Mouse (Mus musculus) liver, embryonic 16.5 days (tissue): ENCODE data around the gene Ppfia2. TPM values are rescaled to one million over a fixed set of nuclear protein-coding genes. Genes with fewer than 3 reads are reported as not detected.

Experiments
- ATAC-seq: fragments of 200-750 bp; cut with Nextera tagmentation; 2 replicates; pipeline ENCODE4 v1.8.0; 2017; ENCODE audit warnings: low read depth, mild to moderate bottlenecking, moderate number of reproducible peaks, moderate library complexity
- H3K27ac ChIP-seq: fragments of 300-500 bp; sonication (generic); 2 replicates; pipeline ENCODE4 v1.5.1; 2014; ENCODE audit warnings: mild to moderate bottlenecking, low read length
- H3K27me3 ChIP-seq: fragments of 300-500 bp; sonication (generic); 2 replicates; pipeline ENCODE4 v1.6.1; 2014; ENCODE audit warnings: low read depth, low read length, mixed read lengths; ENCODE audit not compliant: control insufficient read depth, insufficient read depth
- H3K36me3 ChIP-seq: fragments of 300-500 bp; sonication (generic); 2 replicates; pipeline ENCODE4 v1.6.1; 2014; ENCODE audit warnings: mild to moderate bottlenecking; ENCODE audit not compliant: control insufficient read depth, insufficient read depth
- H3K4me1 ChIP-seq: fragments of 300-500 bp; sonication (generic); 2 replicates; pipeline ENCODE4 v1.6.1; 2014; ENCODE audit warnings: low read depth, low read length, mixed read lengths; ENCODE audit not compliant: control insufficient read depth
- H3K4me2 ChIP-seq: fragments of 300-500 bp; sonication (generic); 2 replicates; pipeline ENCODE4 v1.6.1; 2014; ENCODE audit warnings: low read depth, low read length, mixed read lengths
- H3K4me3 ChIP-seq: fragments of 300-500 bp; sonication (generic); 2 replicates; pipeline ENCODE4 v1.5.1; 2014; ENCODE audit warnings: low read depth, mild to moderate bottlenecking, low read length
- H3K9ac ChIP-seq: fragments of 300-500 bp; sonication (generic); 2 replicates; pipeline ENCODE4 v1.6.1; 2014; ENCODE audit warnings: low read depth, low read length
- H3K9me3 ChIP-seq: fragments of 300-500 bp; sonication (generic); replicated peaks from 2 replicates; pipeline ENCODE4 v1.6.1; 2016; ENCODE audit warnings: low read length; ENCODE audit not compliant: control insufficient read depth
- WGBS: fragments of 180-500 bp; shearing (Covaris S2); extraction: QIAGEN DNeasy Blood & Tissue Kit; methylation state at CpG from one replicate; pipeline ENCODE4 v1.1.7; 2014; ENCODE audit not compliant: insufficient replicate concordance; 5-methylcytosine and 5-hydroxymethylcytosine counted together
- polyA plus RNA-seq: library from polyadenylated mRNA; unstranded; fragments of >200 nt; fragmentation: Nextera tagmentation; extraction: Ambion mirVana; gene quantifications from 2 replicates; pipeline ENCODE4 v1.2.1, GENCODE M21; 2015

Ppfia2 gene
- polyA plus RNA-seq: 0.01 and 0.04 TPM in 2 replicates

GRCm38 (mm10) chr10:106469855-106470532, at the start of gene Ppfia2:
Gene Ppfia2 (plus strand): TSS chr10:106470339.
- Histone ChIP-seq H3K4me3 (peak within 1 kb of the TSS; percentile 18; the same call in 1 of the 2 replicates), H3K4me1 (no peaks in the 10 kb centered on the region), H3K4me2 (peak within 1 kb of the TSS; percentile 46), H3K9ac (no peak within 1 kb of the TSS), H3K27ac (no peak within 1 kb of the TSS), H3K36me3 (no peaks in the 10 kb centered on the region), H3K27me3 (peaks cover 21% of the 10 kb centered on the region), H3K9me3 (no peaks in the 10 kb centered on the region)
- under 1% methylated on average over 30 of the region's 30 CpGs for WGBS
- ATAC-seq: no peak

GRCm38 (mm10) chr10:106468956-106469721, 1.0 kb upstream of the Ppfia2 start:
- no peak overlapping the region for H3K4me3 ChIP-seq
- WGBS: 7% methylated on average over 18 of the region's 19 CpGs

DNA sequence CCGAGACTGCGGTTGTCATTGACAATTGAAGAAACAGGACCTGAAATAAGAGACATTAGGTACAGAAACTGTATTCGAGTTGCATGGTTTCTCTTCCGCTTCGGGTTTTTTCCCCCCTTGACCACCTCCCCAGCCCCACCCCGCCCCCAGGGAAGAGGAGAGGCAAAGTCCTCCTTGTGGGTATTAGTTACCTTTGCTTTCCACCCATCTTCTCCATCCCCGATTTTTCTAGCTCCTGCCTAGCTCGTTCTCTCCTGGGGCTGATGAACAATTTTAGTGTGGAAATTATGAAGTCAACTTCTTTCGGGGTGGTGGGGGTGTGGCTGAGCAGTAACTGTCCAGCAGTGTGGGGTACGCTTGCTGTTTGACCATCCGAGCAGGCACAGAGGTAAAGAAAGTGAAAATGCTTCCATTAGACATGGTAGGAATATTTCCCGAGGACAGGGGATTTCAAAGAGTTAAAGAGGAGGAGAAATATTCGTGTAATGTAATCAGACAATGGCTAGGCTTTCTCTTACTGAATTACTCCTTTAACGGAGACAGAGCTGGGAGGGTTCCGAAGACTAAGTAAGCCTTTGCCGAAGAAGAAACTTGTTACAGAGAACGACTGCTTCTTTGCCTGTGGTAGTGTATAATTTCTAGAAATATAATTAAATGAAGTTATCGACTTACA, 530 bp downstream of the Ppfia2 start:
- H3K9ac ChIP-seq: no peak overlapping the region
- H3K4me3 ChIP-seq: no peak overlapping the region; the same call in 1 of the 2 replicates
- H3K36me3 ChIP-seq: no peaks in the 10 kb centered on the region
- no peak for ATAC-seq
- H3K9me3 ChIP-seq: no peaks in the 10 kb centered on the region
- H3K4me2 ChIP-seq: peak overlapping the region; percentile 46
- H3K4me1 ChIP-seq: no peaks in the 10 kb centered on the region
- WGBS: 15% methylated on average over 17 of the region's 18 CpGs
- H3K27ac ChIP-seq: no peak overlapping the region
- H3K27me3 ChIP-seq: peaks cover 21% of the 10 kb centered on the region

More at GRCm38 (mm10) chr10:106468956-106469721, 1.0 kb upstream of the Ppfia2 start:
- H3K27me3 ChIP-seq: peaks cover 21% of the 10 kb centered on the region
- H3K36me3 ChIP-seq: no peaks in the 10 kb centered on the region
- H3K4me2 ChIP-seq: no peak overlapping the region
- no peak for ATAC-seq
- H3K9me3 ChIP-seq: no peaks in the 10 kb centered on the region
- no peak overlapping the region for H3K27ac ChIP-seq
- no peaks in the 10 kb centered on the region for H3K4me1 ChIP-seq
- no peak overlapping the region for H3K9ac ChIP-seq

- no peak overlapping the region for H3K4me2 ChIP-seq
- 60% methylated on average over 6 of the region's 6 CpGs for WGBS
- no peaks in the 10 kb centered on the region for H3K9me3 ChIP-seq
- H3K4me3 ChIP-seq: no peak overlapping the region
- no peaks in the 10 kb centered on the region for H3K4me1 ChIP-seq
- ATAC-seq: no peak
- no peak overlapping the region for H3K27ac ChIP-seq
- no peaks in the 10 kb centered on the region for H3K36me3 ChIP-seq
- no peak overlapping the region for H3K9ac ChIP-seq
- H3K27me3 ChIP-seq: no peaks in the 10 kb centered on the region
Measured at GRCm38 (mm10) chr10:106509281-106510165, 39.4 kb downstream of the Ppfia2 start.

DNA sequence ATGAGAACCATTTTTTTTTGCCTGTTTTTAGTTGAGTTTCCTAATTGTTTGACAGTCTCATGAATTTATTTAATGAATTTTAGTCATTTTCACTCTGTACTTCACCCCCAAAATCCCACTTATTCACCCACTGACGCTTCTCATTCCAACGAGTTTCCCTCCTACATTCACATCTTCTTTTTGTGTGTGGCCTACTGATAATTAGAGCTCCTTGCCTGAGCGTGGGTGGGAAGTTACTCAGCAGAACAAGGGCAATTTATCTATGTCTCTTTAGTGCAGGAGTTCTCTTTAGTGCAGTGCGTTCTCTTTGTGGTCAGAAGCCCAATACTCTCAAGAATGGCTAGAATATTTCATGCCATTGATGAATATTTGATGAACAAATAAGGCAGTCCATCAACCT, 95.9 kb downstream of the Ppfia2 start:
- H3K4me1 ChIP-seq: no peaks in the 10 kb centered on the region
- 37% methylated on average over 4 of the region's 4 CpGs for WGBS
- H3K4me3 ChIP-seq: no peak overlapping the region
- no peak overlapping the region for H3K9ac ChIP-seq
- H3K27ac ChIP-seq: no peak overlapping the region
- no peaks in the 10 kb centered on the region for H3K27me3 ChIP-seq
- H3K36me3 ChIP-seq: no peaks in the 10 kb centered on the region
- no peak overlapping the region for H3K4me2 ChIP-seq
- H3K9me3 ChIP-seq: no peaks in the 10 kb centered on the region
- ATAC-seq: no peak

DNA sequence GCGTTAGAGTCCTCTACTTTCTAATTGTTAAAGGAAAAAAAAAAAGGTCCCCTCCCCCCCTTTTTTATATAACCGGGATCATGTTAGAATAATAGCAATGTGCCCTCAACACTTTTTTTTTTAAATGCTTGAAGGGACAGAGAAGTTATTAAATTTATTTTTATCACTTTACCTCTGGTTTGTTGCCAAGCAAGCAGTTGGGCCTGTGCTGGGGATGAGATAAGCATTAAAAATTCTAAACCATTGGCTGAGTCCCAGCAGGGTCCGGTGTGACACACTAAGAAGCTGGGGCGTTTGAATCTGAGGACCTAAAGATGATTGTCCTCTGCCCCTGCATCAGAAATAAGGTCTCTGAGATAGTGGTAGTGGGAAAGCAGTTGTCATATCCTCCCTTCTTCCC, 114.9 kb downstream of the Ppfia2 start:
- Histone ChIP-seq H3K4me2 (no peak overlapping the region), H3K27ac (no peak overlapping the region), H3K9ac (no peak overlapping the region), H3K9me3 (no peaks in the 10 kb centered on the region), H3K4me3 (no peak overlapping the region), H3K36me3 (no peaks in the 10 kb centered on the region), H3K4me1 (no peaks in the 10 kb centered on the region), H3K27me3 (no peaks in the 10 kb centered on the region)
- WGBS: 48% methylated on average over 4 of the region's 4 CpGs
- no peak for ATAC-seq

- H3K27me3 ChIP-seq: no peaks in the 10 kb centered on the region
- ATAC-seq: no peak
- H3K36me3 ChIP-seq: no peaks in the 10 kb centered on the region
- no peak overlapping the region for H3K4me3 ChIP-seq
- H3K9me3 ChIP-seq: no peaks in the 10 kb centered on the region
- H3K4me1 ChIP-seq: no peaks in the 10 kb centered on the region
- no peak overlapping the region for H3K4me2 ChIP-seq
- no peak overlapping the region for H3K27ac ChIP-seq
- no peak overlapping the region for H3K9ac ChIP-seq
- 2% methylated on average over 4 of the region's 4 CpGs for WGBS
Measured at GRCm38 (mm10) chr10:106585476-106586080, 115.4 kb downstream of the Ppfia2 start.

GRCm38 (mm10) chr10:106587817-106588216, 117.7 kb downstream of the Ppfia2 start:
- H3K4me3 ChIP-seq: no peak overlapping the region
- no peaks in the 10 kb centered on the region for H3K4me1 ChIP-seq
- no peaks in the 10 kb centered on the region for H3K27me3 ChIP-seq
- H3K36me3 ChIP-seq: no peaks in the 10 kb centered on the region
- WGBS: 56% methylated on average over 5 of the region's 5 CpGs
- ATAC-seq: no peak
- H3K27ac ChIP-seq: no peak overlapping the region
- no peak overlapping the region for H3K4me2 ChIP-seq
- H3K9me3 ChIP-seq: no peaks in the 10 kb centered on the region
- H3K9ac ChIP-seq: no peak overlapping the region
